Mouse (Mus musculus) stomach, postnatal 0 days (tissue): ENCODE measurements at regions not wholly inside any gene's neighbourhood (a gene's known extent, or its start where the extent isn't known, plus 50 kb on each side); places are given as distances from the start of the nearest gene placed in this dataset.

Experiments used
- CTCF ChIP-seq: IDR thresholded peaks from 2 replicates; pipeline ENCODE4 v1.5.1; 2016; ENCODE audit warnings: antibody characterized with exemption, low read depth, mild to moderate bottlenecking, moderate library complexity
- EP300 ChIP-seq: optimal IDR thresholded peaks from 2 replicates; pipeline ENCODE3; 2016; ENCODE audit warnings: antibody characterized with exemption

- TF ChIP-seq CTCF (no peak), EP300 (no peak)
These were observed 342.1 kb downstream of the Rps24 start for GRCm38 (mm10) chr14:24829001-24829400.
